Mouse (Mus musculus) MEL (cell line): ENCODE measurements around the gene Rnf19b.

ENCODE experiments used
- CHD1 ChIP-seq: IDR thresholded peaks from 2 replicates; pipeline ENCODE4 v1.6.1; 2012; ENCODE audit warnings: low read depth, mild to moderate bottlenecking, inconsistent platforms, low read length, improper control_type of control experiment
- EP300 ChIP-seq, 2 experiments: IDR thresholded peaks; 2 replicates each; pipeline ENCODE4 v1.6.1; 2011; ENCODE audit warnings: improper control_type of control experiment in 2 of 2, low read length in 2 of 2, low read depth in 1 of 2, mild to moderate bottlenecking in 1 of 2
- ETS1 ChIP-seq: IDR thresholded peaks from 2 replicates; pipeline ENCODE4 v1.6.1; 2012; ENCODE audit warnings: low read depth, mild to moderate bottlenecking, inconsistent platforms, low read length, improper control_type of control experiment, moderate library complexity
- GATA1 ChIP-seq: IDR thresholded peaks from 2 replicates; pipeline ENCODE4 v1.6.1; 2011; ENCODE audit warnings: low read depth, low read length, improper control_type of control experiment
- KAT2A ChIP-seq: conservative IDR thresholded peaks from 2 replicates; pipeline ENCODE4 v1.6.1; 2012; ENCODE audit warnings: low read depth, low read length, improper control_type of control experiment, inconsistent platforms
- MXI1 ChIP-seq: IDR thresholded peaks from 2 replicates; pipeline ENCODE4 v1.6.1; 2011; ENCODE audit warnings: mild to moderate bottlenecking, low read depth, low read length, improper control_type of control experiment
- ZC3H11A ChIP-seq: IDR thresholded peaks from 2 replicates; pipeline ENCODE4 v1.6.1; 2012; ENCODE audit warnings: low read depth, mild to moderate bottlenecking, inconsistent platforms, low read length, improper control_type of control experiment
- ZKSCAN1 ChIP-seq: IDR thresholded peaks from 2 replicates; pipeline ENCODE4 v1.6.1; 2012; ENCODE audit warnings: low read depth, mild to moderate bottlenecking, inconsistent platforms, low read length, improper control_type of control experiment, moderate library complexity

DNA sequence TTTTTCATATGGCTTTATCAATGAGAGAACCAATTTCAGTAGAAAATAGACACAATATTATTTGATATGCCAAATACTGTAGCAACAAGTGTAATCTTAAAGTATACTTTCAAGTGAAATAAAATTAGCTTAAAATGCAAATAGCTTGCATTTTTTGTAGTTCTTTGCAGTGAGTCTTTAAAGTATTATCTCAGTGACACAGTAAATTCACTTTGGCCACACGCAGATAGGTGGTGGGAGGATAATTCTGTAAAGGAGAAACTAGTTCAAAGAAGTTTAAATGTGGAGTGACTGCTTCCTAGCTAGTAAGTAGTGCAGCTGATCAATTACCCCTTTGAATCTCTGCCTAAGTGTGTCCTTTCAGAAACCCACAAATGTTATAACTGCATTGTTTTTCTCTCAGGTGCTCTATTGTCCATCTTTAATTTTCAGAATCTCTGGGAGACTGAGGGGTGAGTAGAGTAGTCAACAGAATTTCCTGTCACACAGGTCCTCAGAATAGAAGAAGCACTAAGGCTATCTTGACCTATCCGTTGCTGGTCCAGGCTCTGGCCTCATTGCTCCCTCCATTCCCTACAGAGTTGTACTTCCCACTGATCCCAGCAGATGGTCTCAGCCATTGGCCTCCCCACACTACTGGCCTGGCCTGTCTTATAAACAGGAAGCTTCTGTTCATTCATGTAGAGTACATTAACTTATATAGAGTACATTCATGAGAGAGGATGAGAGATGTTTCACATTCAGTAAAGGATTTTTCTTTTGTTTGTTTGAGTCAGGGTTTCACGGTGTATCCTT, 4.4 kb downstream of the Rnf19b start:
- TF ChIP-seq ZC3H11A = no peak
- TF ChIP-seq ETS1 = 0 out of 2 replicates have a peak, but pooled peaks have one; percentile 26
- peak; percentile 21; the same call in 1 of the 2 replicates for TF ChIP-seq GATA1
- TF ChIP-seq MXI1 = no peak; the same call in 1 of the 2 replicates
- no peak for TF ChIP-seq CHD1
- TF ChIP-seq EP300 (IDR thresholded peaks at IDR 0.05; ENCODE audit: low read depth in 1 of 2, low read length in 2 of 2) = peak; percentile 61 to 81
- no peak for TF ChIP-seq KAT2A
- TF ChIP-seq ZKSCAN1 = no peak
